Mouse (Mus musculus) hindbrain, embryonic 13.5 days (tissue): ENCODE measurements at regions not wholly inside any gene's neighbourhood (a gene's known extent, or its start where the extent isn't known, plus 50 kb on each side); places are given as distances from the start of the nearest gene placed in this dataset.
A peak's percentile ranks its signal among the peaks of the same experiment; 100 is the strongest.

Source experiments
- ATAC-seq: fragments of 200-750 bp; cut with Nextera tagmentation; 2 replicates; pipeline ENCODE4 v1.8.0; 2017; ENCODE audit warnings: moderate TSS enrichment; ENCODE audit not compliant: low FRiP score
- H3K27ac ChIP-seq: fragments of 300-500 bp; sonication (generic); 2 replicates; pipeline ENCODE4 v1.5.1; 2015; ENCODE audit warnings: inconsistent platforms, mild to moderate bottlenecking, moderate library complexity
- H3K27me3 ChIP-seq: fragments of 300-500 bp; sonication (generic); 2 replicates; pipeline ENCODE4 v1.6.1; 2015; ENCODE audit warnings: mild to moderate bottlenecking, inconsistent platforms
- H3K36me3 ChIP-seq: fragments of 300-500 bp; sonication (generic); 2 replicates; pipeline ENCODE4 v1.6.1; 2015; ENCODE audit warnings: mild to moderate bottlenecking, inconsistent platforms
- H3K4me1 ChIP-seq: fragments of 300-500 bp; sonication (generic); replicated peaks from 2 replicates; pipeline ENCODE4 v1.6.1; 2015; ENCODE audit warnings: inconsistent platforms
- H3K4me2 ChIP-seq: fragments of 300-500 bp; sonication (generic); 2 replicates; pipeline ENCODE4 v1.6.1; 2015; ENCODE audit warnings: inconsistent platforms, mild to moderate bottlenecking, moderate library complexity
- H3K4me3 ChIP-seq: fragments of 300-500 bp; sonication (generic); 2 replicates; pipeline ENCODE4 v1.5.1; 2015; ENCODE audit warnings: mild to moderate bottlenecking, inconsistent platforms
- H3K9ac ChIP-seq: fragments of 300-500 bp; sonication (generic); 2 replicates; pipeline ENCODE4 v1.6.1; 2015; ENCODE audit warnings: mild to moderate bottlenecking, inconsistent platforms
- H3K9me3 ChIP-seq: fragments of 300-500 bp; sonication (generic); 2 replicates; pipeline ENCODE4 v1.6.1; 2016; ENCODE audit warnings: inconsistent platforms
- WGBS: fragments of 180-500 bp; shearing (Covaris S2); methylation state at CpG from one replicate; pipeline ENCODE4 v1.1.7; 2015; 5-methylcytosine and 5-hydroxymethylcytosine counted together

DNA sequence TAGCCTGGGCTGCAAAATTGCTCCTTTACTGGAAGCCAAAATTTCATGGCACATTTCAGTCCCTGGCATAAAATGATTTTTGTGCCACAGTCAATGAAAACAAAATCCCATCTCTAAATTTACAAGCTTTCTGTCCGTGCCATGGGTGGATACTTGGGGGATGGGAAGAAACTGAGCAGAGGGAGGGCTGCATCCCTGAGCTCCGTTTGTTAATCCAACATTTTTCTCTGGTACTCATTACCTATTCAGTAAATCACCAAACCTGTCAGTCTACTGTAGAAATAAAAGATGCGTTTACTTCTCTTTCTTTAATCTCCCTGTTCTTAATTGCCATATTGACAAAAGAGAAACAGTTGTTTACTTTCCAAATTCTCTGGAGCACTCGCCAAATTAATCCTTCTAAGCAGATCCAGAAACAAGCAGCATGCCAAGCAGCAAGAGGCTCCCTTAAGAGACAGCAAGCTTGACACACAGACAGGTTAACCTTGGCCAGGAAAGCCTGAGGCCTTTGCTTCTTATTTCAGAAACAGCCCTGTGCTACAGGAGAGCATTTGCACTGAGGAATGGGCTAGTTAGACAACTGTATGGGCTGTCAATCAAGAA, 326.6 kb downstream of the Nsun3 start:
- Histone ChIP-seq H3K27ac (no peak overlapping the region), H3K4me1 (no peaks in the 10 kb centered on the region), H3K4me3 (no peak overlapping the region), H3K27me3 (no peaks in the 10 kb centered on the region), H3K9ac (no peak overlapping the region), H3K9me3 (no peaks in the 10 kb centered on the region), H3K4me2 (no peak overlapping the region), H3K36me3 (no peaks in the 10 kb centered on the region)
- 50% methylated on average over 4 of the region's 4 CpGs for whole genome bisulfite sequencing
- no peak for ATAC-seq

DNA sequence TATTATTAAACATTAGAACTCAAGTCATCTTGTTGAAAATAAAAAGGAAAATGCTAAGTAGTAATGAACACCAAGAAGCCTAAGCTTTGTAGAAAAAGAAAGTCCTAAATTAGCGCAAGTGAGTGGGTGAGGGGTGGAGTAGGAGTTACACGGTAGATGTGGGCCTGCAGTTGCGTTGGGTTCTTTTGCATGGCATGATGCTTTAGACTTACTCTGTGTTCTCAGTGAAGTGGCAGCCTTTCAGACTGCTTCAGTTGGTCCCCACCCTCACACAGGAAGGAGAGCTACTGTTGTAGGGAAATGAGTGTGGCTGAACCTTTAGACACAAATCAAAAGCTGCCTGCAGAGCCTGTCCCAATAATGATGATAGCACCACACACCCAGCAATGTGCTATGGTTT, 336.9 kb downstream of the Nsun3 start:
- Histone ChIP-seq H3K9ac (no peak overlapping the region), H3K4me2 (no peak overlapping the region), H3K27ac (no peak overlapping the region), H3K36me3 (no peaks in the 10 kb centered on the region), H3K9me3 (no peaks in the 10 kb centered on the region), H3K4me3 (no peak overlapping the region), H3K27me3 (no peaks in the 10 kb centered on the region), H3K4me1 (no peaks in the 10 kb centered on the region)
- WGBS, result 95% methylated on average over 3 of the region's 3 CpGs
- ATAC-seq, result no peak

DNA sequence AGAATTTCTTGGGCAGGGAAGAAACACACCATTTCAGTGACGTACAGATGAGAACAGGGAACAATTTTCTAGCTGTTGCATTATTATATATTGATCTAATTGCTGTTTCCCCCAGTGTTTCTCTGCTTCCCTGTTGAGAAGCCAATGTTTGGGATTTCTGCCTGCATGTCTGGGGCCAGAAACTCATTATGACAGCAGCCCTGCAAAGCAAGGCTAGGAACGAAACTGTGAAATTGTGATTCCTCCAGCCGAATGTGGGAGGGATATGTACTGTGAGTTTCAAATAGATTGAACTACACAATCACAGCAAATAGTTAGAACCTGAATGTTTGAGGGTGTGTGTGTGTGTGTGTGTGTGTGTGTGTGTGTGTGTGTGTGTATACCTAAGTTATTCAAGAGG, 339.2 kb downstream of the Nsun3 start:
- 80% methylated on average over 3 of the region's 3 CpGs for WGBS
- Histone ChIP-seq H3K4me1 (no peaks in the 10 kb centered on the region), H3K27me3 (no peaks in the 10 kb centered on the region), H3K9me3 (no peaks in the 10 kb centered on the region), H3K4me2 (no peak overlapping the region), H3K4me3 (no peak overlapping the region), H3K9ac (no peak overlapping the region), H3K36me3 (no peaks in the 10 kb centered on the region), H3K27ac (no peak overlapping the region)
- ATAC-seq, result no peak

DNA sequence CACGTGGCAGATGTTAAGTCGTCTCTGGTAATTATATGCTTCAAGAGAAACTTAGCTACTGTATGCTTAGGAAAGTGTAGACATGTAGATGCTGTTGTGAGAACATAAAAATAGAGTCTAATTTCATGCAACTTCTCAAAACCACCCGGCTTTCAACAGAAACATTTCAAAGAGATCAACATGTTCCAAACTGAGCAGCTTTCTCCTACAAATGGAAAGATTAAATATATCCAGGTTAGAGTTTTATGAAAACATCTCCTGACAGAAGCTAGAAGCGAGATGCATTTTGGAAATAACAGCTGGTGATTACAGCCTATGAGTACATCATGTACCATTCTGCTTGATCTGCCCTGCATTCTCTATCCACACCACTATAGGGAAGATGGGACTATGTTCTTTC, 345.4 kb downstream of the Nsun3 start:
- no peaks in the 10 kb centered on the region for H3K9me3 ChIP-seq
- H3K4me2 ChIP-seq, result no peak overlapping the region
- whole genome bisulfite sequencing, result 81% methylated on average over 4 of the region's 4 CpGs
- no peaks in the 10 kb centered on the region for H3K36me3 ChIP-seq
- no peak overlapping the region for H3K9ac ChIP-seq
- no peak overlapping the region for H3K4me3 ChIP-seq
- no peaks in the 10 kb centered on the region for H3K4me1 ChIP-seq
- no peak overlapping the region for H3K27ac ChIP-seq
- no peak for ATAC-seq
- H3K27me3 ChIP-seq, result no peaks in the 10 kb centered on the region

DNA sequence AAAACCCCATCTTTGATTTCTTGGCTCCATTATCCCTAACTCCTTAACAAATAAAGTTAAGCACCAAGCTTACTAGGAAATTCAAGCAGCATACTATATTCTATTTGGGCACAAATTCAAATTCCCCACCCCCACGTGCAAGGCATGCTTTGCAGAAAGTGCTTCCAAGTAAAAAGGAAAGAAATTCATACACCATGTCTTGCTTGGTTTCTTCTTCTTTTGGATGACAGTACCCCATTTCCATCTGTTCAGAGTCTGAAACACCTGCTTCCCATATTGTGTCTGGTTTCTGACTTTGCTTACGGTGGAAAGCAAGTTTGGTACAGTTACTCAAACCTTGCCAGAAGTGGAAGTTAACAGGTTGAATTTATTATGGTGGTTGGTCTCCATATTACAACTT, 353.5 kb downstream of the Nsun3 start:
- no peak overlapping the region for H3K9ac ChIP-seq
- ATAC-seq, result no peak
- no peak overlapping the region for H3K4me3 ChIP-seq
- H3K4me2 ChIP-seq, result no peak overlapping the region
- H3K27me3 ChIP-seq, result no peaks in the 10 kb centered on the region
- 84% methylated on average over 2 of the region's 2 CpGs for WGBS
- no peaks in the 10 kb centered on the region for H3K4me1 ChIP-seq
- no peaks in the 10 kb centered on the region for H3K9me3 ChIP-seq
- no peak overlapping the region for H3K27ac ChIP-seq
- H3K36me3 ChIP-seq, result no peaks in the 10 kb centered on the region

DNA sequence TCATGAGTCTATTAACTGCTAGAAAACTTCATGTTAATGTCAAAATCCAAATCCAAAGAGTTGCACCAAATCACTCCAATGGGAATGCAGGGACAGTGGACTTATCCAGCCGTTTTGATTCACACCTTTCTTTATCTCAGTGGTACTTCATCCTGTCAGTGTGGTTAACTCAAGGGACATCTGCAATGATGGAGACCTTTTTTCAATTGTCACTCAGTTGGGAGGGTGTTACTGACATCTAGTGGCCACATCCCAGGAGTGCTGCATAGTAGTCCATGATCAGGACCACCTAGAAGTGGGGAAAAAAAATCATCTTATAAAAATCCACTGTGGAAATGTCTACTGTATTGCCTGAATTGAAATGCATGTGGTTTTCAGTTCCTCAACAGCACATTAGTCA, 372.1 kb downstream of the Nsun3 start:
- Histone ChIP-seq H3K4me2 (no peak overlapping the region), H3K27me3 (no peaks in the 10 kb centered on the region), H3K27ac (no peak overlapping the region), H3K36me3 (no peaks in the 10 kb centered on the region), H3K4me1 (no peaks in the 10 kb centered on the region), H3K9me3 (no peaks in the 10 kb centered on the region), H3K4me3 (no peak overlapping the region), H3K9ac (no peak overlapping the region)
- ATAC-seq, result peak; percentile 57; the same call in 1 of the 2 replicates
- WGBS, result 13% methylated on average over 1 of the region's 1 CpGs

DNA sequence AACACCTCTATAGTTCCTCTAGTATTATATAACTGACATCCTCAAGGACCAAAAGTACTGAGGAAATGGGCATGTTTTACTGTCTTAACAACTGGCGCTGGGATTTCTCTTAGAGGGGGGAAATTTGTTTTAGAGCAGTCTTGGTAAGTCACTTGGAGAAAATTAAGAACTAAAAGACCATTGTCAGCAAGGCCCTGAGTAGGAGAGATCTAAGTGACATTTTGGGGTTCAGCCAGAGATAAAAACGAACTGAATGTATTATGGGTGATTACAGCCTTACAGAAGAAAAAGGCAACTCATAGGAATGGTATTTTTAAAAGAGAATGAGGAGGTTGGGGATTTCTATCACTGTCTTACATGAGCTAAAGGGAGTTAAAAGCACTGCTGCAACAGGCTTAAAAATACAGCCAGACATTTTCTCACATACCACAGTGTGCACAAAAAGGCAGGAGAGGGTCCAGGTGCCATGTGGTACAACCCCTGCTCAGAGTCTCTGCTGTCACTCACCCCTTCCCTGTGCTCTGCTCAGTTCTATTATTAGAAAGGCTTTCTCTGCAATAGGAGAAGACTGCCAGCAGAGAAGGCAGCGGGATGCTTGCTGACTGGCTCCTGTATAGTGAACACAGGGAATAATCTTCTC, 379.0 kb downstream of the Nsun3 start:
- no peaks in the 10 kb centered on the region for H3K36me3 ChIP-seq
- no peak for ATAC-seq
- no peak overlapping the region for H3K9ac ChIP-seq
- H3K4me2 ChIP-seq, result no peak overlapping the region
- no peaks in the 10 kb centered on the region for H3K4me1 ChIP-seq
- H3K27ac ChIP-seq, result no peak overlapping the region
- no peaks in the 10 kb centered on the region for H3K27me3 ChIP-seq
- H3K4me3 ChIP-seq, result no peak overlapping the region
- no peaks in the 10 kb centered on the region for H3K9me3 ChIP-seq
- 77% methylated on average over 3 of the region's 3 CpGs for WGBS

DNA sequence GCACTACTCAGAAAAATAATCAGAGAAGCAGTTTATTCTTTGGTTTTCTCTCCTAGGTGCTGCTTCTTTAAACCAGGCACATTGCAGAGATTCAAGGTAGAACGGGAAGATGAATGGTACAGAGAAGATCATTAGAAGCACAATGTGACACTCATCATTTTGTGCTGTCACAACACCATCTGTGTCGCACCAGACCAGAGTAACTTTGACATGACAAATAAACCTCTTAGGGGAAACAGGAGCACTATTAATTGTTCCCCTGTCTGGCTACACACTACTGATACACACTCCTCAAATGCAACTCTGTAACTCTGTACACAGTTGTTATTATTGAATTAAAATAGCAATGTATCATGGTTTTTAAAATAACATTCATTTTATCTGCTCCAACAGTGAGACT, 380.2 kb downstream of the Nsun3 start:
- Histone ChIP-seq H3K4me3 (no peak overlapping the region), H3K27me3 (no peaks in the 10 kb centered on the region), H3K9me3 (no peaks in the 10 kb centered on the region), H3K27ac (no peak overlapping the region), H3K4me2 (no peak overlapping the region), H3K9ac (no peak overlapping the region), H3K36me3 (no peaks in the 10 kb centered on the region), H3K4me1 (no peaks in the 10 kb centered on the region)
- 48% methylated on average over 2 of the region's 2 CpGs for WGBS
- ATAC-seq, result peak; percentile 57

DNA sequence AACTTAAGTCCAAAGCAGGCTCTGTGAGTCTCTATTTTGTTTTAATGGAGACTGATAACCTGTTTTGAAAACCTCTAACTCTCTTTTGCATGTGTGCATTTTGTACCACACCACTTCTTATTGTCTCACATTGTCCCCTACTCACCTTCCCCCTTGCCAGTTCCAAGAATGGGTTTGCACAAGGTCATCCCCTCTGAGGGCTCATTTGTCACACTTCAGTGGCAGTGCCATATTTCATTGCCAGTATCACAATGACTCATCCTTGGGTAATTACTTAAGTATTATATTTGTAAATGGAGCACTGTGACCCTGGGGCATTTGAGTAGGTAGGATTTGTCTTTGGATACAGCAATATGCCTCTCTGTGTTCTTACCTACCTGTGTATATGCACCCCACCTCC, 429.3 kb downstream of the Nsun3 start:
- Histone ChIP-seq H3K4me3 (no peak overlapping the region), H3K9me3 (no peaks in the 10 kb centered on the region), H3K36me3 (no peaks in the 10 kb centered on the region), H3K4me1 (peaks cover 5% of the 10 kb centered on the region), H3K9ac (no peak overlapping the region), H3K4me2 (no peak overlapping the region), H3K27me3 (no peaks in the 10 kb centered on the region), H3K27ac (no peak overlapping the region)
- no peak for ATAC-seq

DNA sequence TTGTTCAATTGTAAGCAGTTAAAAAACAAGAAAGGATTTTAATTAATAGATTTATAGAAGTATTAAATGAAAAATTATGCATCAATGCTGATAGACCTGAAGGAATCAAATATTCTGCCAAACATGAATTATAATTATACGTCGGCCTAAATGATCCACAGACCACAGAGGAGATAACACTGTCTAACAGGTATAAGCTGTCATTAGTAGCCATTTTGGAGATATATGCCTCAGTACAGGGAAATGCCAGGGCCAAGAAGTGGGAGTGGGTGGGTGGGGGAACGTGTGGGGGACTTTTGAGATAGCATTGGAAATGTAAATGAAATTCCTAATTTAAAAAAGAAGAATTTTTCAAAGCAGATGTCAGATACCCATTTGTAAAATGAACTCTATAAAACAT, 430.3 kb downstream of the Nsun3 start:
- ATAC-seq, result peak; percentile 76; the same call in 1 of the 2 replicates
- no peaks in the 10 kb centered on the region for H3K27me3 ChIP-seq
- H3K4me3 ChIP-seq, result no peak overlapping the region
- WGBS, result 62% methylated on average over 3 of the region's 3 CpGs
- H3K27ac ChIP-seq, result no peak overlapping the region; the same call in 1 of the 2 replicates
- peaks cover 5% of the 10 kb centered on the region for H3K4me1 ChIP-seq
- peak overlapping the region; percentile 36 for H3K4me2 ChIP-seq
- H3K9me3 ChIP-seq, result no peaks in the 10 kb centered on the region
- H3K9ac ChIP-seq, result no peak overlapping the region
- no peaks in the 10 kb centered on the region for H3K36me3 ChIP-seq

DNA sequence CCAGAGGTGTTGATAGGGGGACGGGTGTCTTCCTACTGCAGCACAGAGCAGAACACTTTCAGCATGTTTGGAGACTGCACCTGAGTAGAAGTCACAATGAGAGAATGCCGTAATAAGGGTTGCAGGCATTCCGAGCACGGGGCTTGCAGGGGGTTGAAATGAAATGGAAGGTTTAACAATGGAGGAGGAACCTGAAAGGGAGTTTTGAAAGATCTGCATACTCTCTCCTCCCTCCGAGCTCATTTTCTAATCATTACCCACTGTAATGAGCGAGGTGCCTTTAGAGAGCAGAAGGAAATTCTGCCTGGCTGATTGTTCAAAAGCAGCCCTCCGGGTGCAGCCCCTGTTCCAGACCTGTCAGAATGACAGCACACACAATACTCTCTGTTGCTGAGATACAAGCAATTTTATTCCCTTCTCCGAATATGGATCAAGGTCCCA, 430.8 kb downstream of the Nsun3 start:
- Histone ChIP-seq H3K4me1 (peaks cover 5% of the 10 kb centered on the region), H3K27me3 (no peaks in the 10 kb centered on the region), H3K4me3 (peak overlapping the region; percentile 5; the same call in 1 of the 2 replicates), H3K9ac (no peak overlapping the region), H3K9me3 (no peaks in the 10 kb centered on the region), H3K27ac (peak overlapping the region; percentile 66), H3K36me3 (no peaks in the 10 kb centered on the region), H3K4me2 (peak overlapping the region; percentile 36)
- ATAC-seq, result peak; percentile 92
- WGBS, result 22% methylated on average over 8 of the region's 8 CpGs

DNA sequence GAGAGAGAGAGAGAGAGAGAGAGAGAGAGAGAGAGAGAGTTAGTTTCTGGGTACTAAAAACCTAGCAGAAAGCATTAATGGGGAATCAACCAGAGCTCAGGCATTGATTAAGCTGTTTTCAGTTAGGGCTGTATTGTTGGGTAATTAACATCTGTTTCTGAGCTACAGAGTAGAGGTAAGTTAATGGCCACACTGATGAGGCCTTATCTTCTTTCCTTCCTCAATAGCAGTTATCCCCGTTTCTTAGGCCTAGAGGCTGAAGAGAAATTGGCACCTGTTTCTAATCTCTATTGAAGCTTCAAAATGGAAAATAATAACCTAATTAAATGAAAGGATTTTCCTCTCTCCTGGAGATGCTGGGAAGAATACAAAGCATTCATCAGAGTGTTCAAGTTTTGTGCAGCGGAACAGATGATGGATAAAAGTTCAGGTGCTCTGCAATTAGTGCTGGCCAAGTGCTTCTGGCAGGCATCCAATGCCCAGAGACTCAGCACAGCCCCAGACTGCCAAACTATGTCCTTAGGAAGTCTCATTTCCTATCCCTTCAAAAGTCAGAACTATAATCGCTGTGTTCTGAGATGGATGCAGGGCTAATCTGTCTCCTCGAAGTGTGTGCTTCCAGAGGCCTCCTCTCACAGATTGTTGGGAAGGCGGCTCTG, 459.1 kb downstream of the Nsun3 start:
- no peak for ATAC-seq
- H3K27me3 ChIP-seq, result no peaks in the 10 kb centered on the region
- WGBS, result 66% methylated on average over 5 of the region's 5 CpGs

More for the DNA sequence above, 459.1 kb downstream of the Nsun3 start:
- Histone ChIP-seq H3K9me3 (no peaks in the 10 kb centered on the region), H3K9ac (no peak overlapping the region), H3K36me3 (no peaks in the 10 kb centered on the region), H3K4me2 (no peak overlapping the region), H3K27ac (no peak overlapping the region), H3K4me1 (no peaks in the 10 kb centered on the region), H3K4me3 (no peak overlapping the region)
